Mouse (Mus musculus): ENCODE data around the gene Gm42674.

Gene Gm42674

GRCm38 (mm10) chr3:90601486-90602110 is at the start of gene Gm42674:
Gene Gm42674 (plus strand): TSS chr3:90601904.
- no peak for ATAC-seq (ENCODE audit: low TSS enrichment)

GRCm38 (mm10) chr3:90552231-90552630 is 49.5 kb upstream of the Gm42674 start:
- no peak for ATAC-seq (ENCODE audit: low TSS enrichment)

DNA sequence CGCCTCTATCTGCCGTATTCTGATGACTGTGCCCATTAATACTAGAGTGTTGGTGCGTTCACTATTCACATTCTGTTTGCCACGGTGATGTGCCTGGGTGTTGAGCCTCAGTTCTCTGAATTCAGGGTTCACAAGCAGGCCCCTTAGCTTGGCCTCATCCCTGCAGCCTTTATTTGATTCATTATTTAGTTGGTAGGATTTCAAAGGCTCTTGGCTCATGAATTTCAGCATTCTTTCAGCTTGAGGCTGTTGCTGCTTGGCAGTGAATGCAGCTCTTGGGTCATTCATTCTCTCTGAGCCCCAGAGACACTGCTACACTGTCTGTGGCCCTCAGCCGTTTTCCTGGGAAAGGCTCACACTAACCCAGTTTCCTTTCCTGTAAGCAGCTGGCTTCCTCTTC is 45.8 kb upstream of the Gm42674 start:
- ATAC-seq (ENCODE audit: low TSS enrichment): peak; percentile 88

GRCm38 (mm10) chr3:90560008-90560628 is 41.6 kb upstream of the Gm42674 start, which contains the start of gene S100a3:
Gene S100a3 (plus strand): TSS chr3:90560578.
- no peak for ATAC-seq (ENCODE audit: low TSS enrichment)

DNA sequence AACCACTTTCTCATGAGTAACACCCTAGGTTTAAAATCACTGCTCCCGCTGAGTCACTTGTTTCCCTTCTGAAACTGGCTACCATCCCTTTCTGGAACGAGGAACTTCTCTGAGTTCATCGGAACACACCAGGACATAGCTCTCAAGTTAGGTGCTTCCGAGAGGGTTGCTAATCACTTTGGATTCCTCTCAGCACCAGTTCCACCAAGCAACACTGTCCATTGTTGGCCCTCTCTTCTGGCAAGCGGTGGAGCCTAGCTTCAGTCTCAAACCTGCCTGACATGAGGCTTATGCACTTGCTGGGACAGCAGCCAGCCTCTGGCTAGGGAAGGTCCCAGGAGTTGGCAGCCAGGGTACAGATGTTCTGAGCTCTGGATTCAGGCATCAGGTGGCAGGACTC is 27.0 kb upstream of the Gm42674 start:
- no peak for ATAC-seq (ENCODE audit: low TSS enrichment)

DNA sequence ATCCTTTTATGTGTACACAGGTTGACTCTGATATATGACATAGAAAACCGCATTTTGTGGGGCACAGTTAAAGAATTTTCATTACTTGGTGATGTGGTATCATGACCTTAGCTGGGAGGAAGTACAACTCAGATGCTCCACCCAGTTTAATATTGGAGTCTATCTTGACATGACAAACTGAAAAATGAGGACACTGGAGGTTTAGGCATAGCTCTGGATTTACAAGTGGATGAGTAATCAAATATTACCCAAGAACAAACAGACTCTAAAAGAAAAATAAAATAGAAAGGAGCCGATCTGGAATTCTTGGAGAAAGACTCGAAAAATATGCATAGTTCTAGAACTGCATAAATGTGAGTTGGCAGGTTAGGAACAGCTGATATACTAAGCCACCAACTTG is 26.4 kb upstream of the Gm42674 start:
- ATAC-seq (ENCODE audit: low TSS enrichment): no peak

DNA sequence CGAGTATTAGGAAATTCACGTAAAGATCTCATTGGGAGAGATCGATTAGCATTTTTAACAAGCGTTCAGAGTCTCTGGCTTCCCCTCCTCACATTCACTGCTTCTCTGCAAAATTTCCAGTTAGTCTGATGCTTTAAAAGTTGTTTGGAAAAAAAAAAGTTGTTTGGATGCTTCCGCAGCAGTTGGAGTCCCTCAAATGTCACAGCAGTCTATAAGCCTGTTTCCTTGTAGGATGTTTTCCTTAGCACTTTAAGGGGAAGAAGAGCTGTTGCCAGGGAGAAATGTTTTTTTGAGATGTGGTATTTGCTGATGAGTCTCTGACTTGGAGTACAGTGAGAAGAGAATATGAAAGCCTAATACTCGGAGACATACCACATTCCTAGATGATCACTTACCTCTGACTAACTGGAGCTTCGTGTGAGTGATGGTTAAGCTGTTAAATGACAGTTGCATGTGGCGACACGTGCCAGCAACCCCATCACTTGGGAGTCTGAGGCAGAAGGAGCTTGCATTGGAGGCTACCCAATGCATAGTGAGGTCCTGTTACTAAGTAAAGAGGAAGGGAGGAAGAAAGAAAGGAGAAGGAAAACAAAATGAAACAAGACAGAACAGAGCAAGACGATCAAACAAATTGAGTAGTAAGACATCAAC is 25.2 kb upstream of the Gm42674 start:
- ATAC-seq (ENCODE audit: low TSS enrichment): peak; percentile 47; the same call in 1 of the 2 replicates

DNA sequence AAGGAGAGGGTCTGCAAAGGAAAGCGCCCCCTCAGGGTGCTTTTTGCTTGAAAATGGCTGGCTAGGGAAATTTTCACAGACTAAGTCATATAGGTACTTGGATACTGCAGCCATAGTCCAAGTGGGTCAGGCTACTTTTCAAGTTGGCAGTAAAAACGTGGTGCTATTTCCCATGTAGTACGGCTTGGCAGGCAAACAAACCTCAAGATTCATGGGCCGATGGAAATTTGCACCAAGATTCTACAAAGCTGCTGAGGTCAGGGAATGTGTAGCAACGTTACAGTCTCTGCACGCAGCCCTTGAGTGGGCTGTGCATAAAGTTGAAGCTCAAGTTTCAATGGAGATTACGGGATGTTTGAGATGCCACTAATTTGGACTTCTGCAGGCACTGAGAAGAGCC is 22.3 kb upstream of the Gm42674 start:
- ATAC-seq (ENCODE audit: low TSS enrichment): no peak

- ATAC-seq (ENCODE audit: low TSS enrichment): no peak
Measured at GRCm38 (mm10) chr3:90581141-90581540, 20.6 kb upstream of the Gm42674 start.

GRCm38 (mm10) chr3:90582156-90582555 is 19.5 kb upstream of the Gm42674 start:
- no peak for ATAC-seq (ENCODE audit: low TSS enrichment)

- no peak for ATAC-seq (ENCODE audit: low TSS enrichment)
Measured at GRCm38 (mm10) chr3:90582556-90582955, 19.1 kb upstream of the Gm42674 start.

DNA sequence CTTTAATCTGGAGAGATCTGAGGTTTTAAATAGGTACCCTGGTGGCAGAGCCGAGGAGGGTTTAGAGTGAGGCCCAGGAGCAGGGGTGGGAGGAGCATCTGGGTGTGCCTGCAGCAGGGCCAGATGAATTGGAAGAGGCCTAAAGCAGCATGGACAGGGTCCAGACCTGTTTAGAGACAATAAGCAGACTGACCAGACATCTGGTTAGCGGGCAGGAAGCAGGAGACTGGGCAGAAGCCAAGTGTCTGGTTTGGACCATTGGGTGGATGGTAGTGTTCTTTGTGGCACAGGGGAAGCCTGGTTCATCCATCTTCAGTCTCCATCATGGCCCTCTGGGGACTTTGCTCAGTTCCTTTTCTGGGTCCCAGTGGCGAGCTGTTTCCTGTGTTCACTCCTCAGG is 17.8 kb upstream of the Gm42674 start:
- no peak for ATAC-seq (ENCODE audit: low TSS enrichment)

DNA sequence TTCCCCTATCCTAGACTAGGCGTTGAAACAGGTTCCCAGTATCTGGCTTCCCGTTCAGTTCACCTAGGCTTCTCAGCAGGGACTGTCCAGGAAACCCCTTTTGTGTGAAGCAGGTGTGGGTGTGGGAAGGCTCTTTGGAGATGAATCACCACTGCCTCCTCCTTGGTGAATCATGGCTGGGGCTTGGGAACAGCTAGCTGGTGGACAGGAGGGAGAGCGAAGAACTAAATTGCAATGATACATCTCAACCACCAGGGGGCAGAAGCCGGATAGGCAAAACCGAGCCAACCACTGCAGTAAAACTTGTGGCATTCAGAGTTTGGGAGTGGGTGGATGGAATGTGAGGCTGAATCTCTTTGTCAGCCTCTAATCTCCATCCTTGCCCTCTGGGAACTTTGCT is 16.1 kb upstream of the Gm42674 start:
- ATAC-seq (ENCODE audit: low TSS enrichment): peak; percentile 86

- no peak for ATAC-seq (ENCODE audit: low TSS enrichment)
Measured at GRCm38 (mm10) chr3:90586016-90586643, 15.6 kb upstream of the Gm42674 start.

- ATAC-seq (ENCODE audit: low TSS enrichment): no peak
Measured at GRCm38 (mm10) chr3:90586906-90587305, 14.8 kb upstream of the Gm42674 start.

DNA sequence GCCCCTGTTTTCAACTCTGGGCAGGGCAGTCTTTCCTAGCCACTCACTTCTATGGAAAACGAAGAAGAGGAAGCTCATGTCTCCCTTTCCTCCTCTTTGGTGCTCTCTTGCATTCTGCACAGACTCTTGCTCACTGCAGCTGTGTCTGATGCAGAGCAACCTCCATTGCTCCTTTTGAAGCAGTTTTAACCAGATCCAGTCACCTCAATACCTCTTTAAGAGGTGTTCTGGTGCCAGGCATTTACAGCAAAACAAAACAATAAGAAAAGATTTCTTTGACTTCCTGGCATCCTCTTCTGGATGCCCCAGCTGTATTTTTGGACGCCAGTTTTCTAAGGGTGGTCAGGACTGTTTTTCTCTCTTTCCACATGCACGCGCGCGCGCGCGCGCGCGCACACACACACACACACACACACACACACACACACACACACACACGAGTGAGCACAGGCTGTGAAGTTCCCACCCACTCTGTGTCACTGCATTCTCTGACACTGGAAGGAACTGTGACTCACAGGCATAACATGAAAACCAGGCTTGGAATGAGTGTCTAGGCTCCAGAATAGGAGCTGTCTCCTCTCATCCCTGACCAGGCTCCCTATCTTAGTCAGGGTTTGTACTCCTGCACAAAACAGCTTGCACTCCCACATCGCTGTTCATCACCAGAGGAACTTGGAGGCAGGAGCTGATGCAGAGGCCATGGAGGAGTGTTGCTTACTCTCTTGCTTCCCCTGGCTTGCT is 14.2 kb upstream of the Gm42674 start:
- peak; percentile 86 for ATAC-seq (ENCODE audit: low TSS enrichment)

DNA sequence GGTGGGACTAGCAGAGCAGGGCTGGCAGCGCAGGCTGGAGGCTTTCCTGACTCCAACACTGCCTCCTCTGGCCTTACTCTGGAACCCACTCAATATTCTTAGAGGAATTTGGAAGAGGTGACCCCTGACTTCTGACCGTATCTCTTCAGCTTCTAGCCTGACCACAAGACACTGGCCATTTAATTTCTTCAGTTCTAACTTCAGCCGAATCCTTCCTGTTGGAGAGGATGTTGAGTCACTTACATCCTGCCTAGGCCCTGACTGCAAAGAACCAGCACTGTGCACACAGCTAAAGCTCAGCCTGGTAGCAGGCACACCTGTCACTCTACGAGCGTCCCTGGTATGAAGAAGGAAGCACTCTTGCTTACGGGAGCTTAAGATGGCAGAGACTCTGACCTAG is 12.3 kb upstream of the Gm42674 start:
- no peak for ATAC-seq (ENCODE audit: low TSS enrichment)

GRCm38 (mm10) chr3:90589947-90590346 is 11.8 kb upstream of the Gm42674 start, which contains the start of gene S100a2:
Gene S100a2 (plus strand): TSS chr3:90590247.
- ATAC-seq (ENCODE audit: low TSS enrichment): no peak

DNA sequence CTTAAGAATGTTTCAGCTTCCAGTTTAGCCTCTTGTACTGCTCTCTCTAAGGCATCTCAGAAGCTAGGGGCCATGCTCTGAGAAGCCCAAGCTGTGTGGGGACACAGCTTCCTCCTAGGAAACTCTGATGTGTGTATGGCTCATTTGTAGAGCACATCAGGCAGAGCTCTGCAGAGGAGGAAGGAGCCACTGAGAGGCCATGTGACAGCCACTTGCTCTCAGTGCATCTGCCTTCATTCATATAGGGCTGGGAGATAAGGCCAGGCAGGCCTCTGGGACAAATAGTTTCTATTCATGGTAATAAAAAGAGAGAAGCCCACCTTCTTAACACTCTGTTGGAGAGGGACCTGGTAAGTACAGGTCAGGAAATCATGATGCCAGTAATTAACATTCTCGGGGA is 7.2 kb upstream of the Gm42674 start:
- ATAC-seq (ENCODE audit: low TSS enrichment): no peak

GRCm38 (mm10) chr3:90595556-90595955 is 6.1 kb upstream of the Gm42674 start:
- ATAC-seq (ENCODE audit: low TSS enrichment): no peak

DNA sequence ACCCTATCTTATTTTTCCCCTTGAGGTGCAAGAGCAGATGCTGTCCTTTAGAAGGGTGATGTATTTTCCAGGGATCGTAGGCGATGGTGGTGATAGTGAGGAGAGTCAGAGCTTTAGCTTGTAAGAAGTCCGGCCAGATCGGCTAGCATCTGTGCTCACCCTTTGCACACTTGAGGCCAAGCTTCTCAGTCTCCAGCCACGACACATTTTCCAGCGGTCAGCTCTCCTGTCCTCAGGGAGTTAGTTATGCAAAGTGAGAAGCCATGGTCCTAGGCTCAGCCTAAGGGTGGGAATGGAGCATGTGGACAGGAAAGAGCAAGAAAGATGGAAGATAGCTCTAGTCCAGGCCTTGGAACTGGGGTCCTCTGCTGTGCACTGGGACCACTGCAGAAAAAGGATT is 4.9 kb upstream of the Gm42674 start:
- no peak for ATAC-seq (ENCODE audit: low TSS enrichment)

GRCm38 (mm10) chr3:90597736-90598135 is 4.0 kb upstream of the Gm42674 start:
- ATAC-seq (ENCODE audit: low TSS enrichment): no peak
